Mouse (Mus musculus): ENCODE data around the gene Nbas.

GRCm38 (mm10) chr12:13615661-13616060, 346.7 kb downstream of the Nbas start:
- TF ChIP-seq POLR2A (IDR thresholded peaks at IDR 0.05; ENCODE audit: insufficient read depth, low read length) (no peak), CTCF (IDR thresholded peaks at IDR 0.05; ENCODE audit: low read depth, low read length) (no peak)
